Mouse (Mus musculus): ENCODE results near the gene Mecom.

GRCm38 (mm10) chr3:30150071-30150470, 397.7 kb downstream of the Mecom start:
- no peak for TF ChIP-seq CHD2 (IDR thresholded peaks at IDR 0.05; ENCODE audit: low read length)
- TF ChIP-seq MXI1 (IDR thresholded peaks at IDR 0.05; ENCODE audit: low read depth, low read length): no peak
- TF ChIP-seq MAX (IDR thresholded peaks at IDR 0.05; ENCODE audit: low read length): no peak
- no peak for TF ChIP-seq EP300 (IDR thresholded peaks at IDR 0.05; ENCODE audit: low read length)

Data from CH12.LX (cell line).